Mouse (Mus musculus): Measurements from ENCODE around the gene 3110082I17Rik. TPM values are rescaled to one million over a fixed set of nuclear protein-coding genes. Genes with fewer than 3 reads are reported as not detected.

Gene 3110082I17Rik
- polyA plus RNA-seq, 1 experiment from 2014 or later = 19.7 TPM

DNA sequence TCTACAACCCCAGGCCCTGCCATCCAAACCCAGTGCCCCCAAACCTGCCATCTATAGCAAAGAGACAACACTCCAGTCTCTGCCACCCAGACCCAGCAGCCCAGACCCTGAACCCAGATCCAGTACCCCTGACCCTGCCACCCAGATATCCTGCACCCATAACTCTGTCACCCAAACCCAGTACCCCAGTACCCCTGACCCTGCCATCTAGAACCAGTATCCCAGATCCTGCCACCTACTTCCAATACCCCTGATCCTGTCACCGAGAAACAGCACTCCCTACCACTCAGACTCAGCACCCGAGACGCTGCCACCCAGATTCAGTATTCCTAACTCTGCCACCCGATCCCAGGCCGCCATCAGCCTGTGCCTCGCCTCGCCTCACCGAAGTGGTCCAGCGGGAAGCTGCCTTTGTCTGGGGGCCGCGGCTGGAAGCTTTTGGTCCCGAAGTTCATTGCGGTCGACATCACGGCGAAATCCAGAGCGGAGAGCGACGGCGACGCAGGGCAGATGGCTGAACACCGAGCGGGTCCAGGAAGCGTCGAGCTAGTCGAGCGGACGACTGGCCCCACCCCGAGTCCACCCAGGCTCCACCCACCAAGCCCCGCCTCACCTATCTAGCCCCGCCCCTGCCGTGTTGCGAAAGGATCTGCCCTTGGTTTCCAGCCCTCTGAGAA, 115.5 kb downstream of the 3110082I17Rik start:
- Histone ChIP-seq H3K9ac (ENCODE audit: low read length) (peak overlapping the region; percentile 87), H3K27me3 (ENCODE audit: control insufficient read depth, insufficient read depth, low read length) (no peaks in the 10 kb centered on the region), H3K4me3 (ENCODE audit: low read depth, low read length) (peak overlapping the region; percentile 91), H3K4me2 (replicated peaks; ENCODE audit: low read depth) (peak overlapping the region; percentile 95), H3K36me3 (ENCODE audit: control insufficient read depth, insufficient read depth, low read length) (peaks cover 9% of the 10 kb centered on the region; the same call in 1 of the 2 replicates), H3K4me1 (replicated peaks; ENCODE audit: control insufficient read depth, insufficient read depth) (peaks cover 6% of the 10 kb centered on the region; the same call in 1 of the 2 replicates), H3K27ac (replicated peaks) (peak overlapping the region; percentile 87), H3K9me3 (ENCODE audit: control insufficient read depth, low read length) (no peaks in the 10 kb centered on the region)
- DNase-seq (ENCODE audit: low spot score) (peak; percentile 98), ATAC-seq (ENCODE audit: low FRiP score, low TSS enrichment) (peak; percentile 89)
- under 1% methylated on average over 33 of the region's 33 CpGs for WGBS
- TF ChIP-seq CTCF (IDR thresholded peaks at IDR 0.05; ENCODE audit: low read depth) (no peak), EP300 (optimal IDR thresholded peaks at IDR 0.05) (no peak)

DNA sequence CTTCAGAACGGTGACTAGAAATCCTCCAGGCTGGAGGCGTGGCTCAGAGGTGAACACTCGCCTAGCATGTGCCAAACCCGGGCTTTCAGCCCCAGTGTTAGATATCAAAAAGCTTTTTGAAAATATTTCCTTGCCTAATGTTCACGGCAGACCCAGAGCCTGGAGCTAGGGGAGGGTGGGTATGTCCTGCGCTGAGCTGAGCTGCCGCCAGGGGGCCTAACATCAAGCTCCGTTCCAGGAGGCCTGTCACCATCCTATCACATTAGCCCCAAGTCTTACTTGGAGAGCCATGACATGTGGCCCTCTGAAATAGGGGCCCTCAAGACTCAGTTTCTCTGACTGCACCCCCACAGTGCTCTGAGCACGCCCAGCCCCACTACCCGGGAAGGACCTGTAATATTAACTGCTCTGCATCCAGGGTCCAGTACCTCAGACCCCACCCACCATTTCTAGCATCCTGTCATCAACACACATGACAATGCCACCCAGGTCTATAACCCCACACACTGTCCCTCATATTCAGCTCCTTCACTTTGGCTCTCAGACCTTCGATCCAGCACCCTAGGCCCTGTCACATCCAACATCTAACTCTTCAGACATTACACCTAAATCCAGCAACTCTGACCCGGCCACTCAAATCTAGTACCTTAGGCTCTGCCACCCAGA, 116.2 kb downstream of the 3110082I17Rik start:
- DNase-seq (ENCODE audit: low spot score) = peak; percentile 87
- 3% methylated on average over 12 of the region's 12 CpGs for WGBS
- ATAC-seq (ENCODE audit: low FRiP score, low TSS enrichment) = peak; percentile 72
- Histone ChIP-seq H3K4me2 (replicated peaks; ENCODE audit: low read depth) (peak overlapping the region; percentile 95), H3K4me1 (replicated peaks; ENCODE audit: control insufficient read depth, insufficient read depth) (peaks cover 6% of the 10 kb centered on the region; the same call in 1 of the 2 replicates), H3K36me3 (ENCODE audit: control insufficient read depth, insufficient read depth, low read length) (peaks cover 10% of the 10 kb centered on the region; the same call in 1 of the 2 replicates), H3K27me3 (ENCODE audit: control insufficient read depth, insufficient read depth, low read length) (no peaks in the 10 kb centered on the region), H3K4me3 (ENCODE audit: low read depth, low read length) (peak overlapping the region; percentile 91), H3K9ac (ENCODE audit: low read length) (peak overlapping the region; percentile 87), H3K9me3 (ENCODE audit: control insufficient read depth, low read length) (no peaks in the 10 kb centered on the region), H3K27ac (replicated peaks) (peak overlapping the region; percentile 87)
- peak; percentile 88 for TF ChIP-seq CTCF (IDR thresholded peaks at IDR 0.05; ENCODE audit: low read depth)
- no peak for TF ChIP-seq EP300 (optimal IDR thresholded peaks at IDR 0.05)

DNA sequence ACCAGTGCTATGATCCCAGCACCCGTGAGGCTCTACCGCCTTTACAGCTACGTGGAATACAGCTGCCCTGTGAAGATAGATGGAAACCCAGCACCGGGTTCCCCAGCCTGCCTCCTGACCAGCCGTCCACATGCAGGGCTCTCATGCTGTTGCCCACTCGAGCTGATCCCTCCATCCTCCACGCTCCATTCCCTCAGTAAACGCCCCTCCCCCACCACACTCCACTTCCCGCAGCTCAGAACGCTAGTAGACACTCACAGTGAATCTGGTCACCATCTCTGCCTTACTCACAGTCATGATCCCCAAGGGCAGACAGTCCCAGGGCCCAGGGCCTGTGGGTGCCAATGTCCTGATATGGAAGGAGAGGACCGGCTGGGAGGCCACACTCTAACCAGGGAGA, 121.4 kb downstream of the 3110082I17Rik start:
- peaks cover 19% of the 10 kb centered on the region for H3K36me3 ChIP-seq (ENCODE audit: control insufficient read depth, insufficient read depth, low read length)
- TF ChIP-seq CTCF (IDR thresholded peaks at IDR 0.05; ENCODE audit: low read depth) = no peak
- TF ChIP-seq EP300 (optimal IDR thresholded peaks at IDR 0.05) = no peak
- DNase-seq (ENCODE audit: low spot score) = no peak
- H3K4me3 ChIP-seq (ENCODE audit: low read depth, low read length) = no peak overlapping the region
- H3K27ac ChIP-seq (replicated peaks) = no peak overlapping the region
- H3K9ac ChIP-seq (ENCODE audit: low read length) = no peak overlapping the region
- no peak overlapping the region for H3K4me2 ChIP-seq (replicated peaks; ENCODE audit: low read depth)
- no peaks in the 10 kb centered on the region for H3K27me3 ChIP-seq (ENCODE audit: control insufficient read depth, insufficient read depth, low read length)
- no peaks in the 10 kb centered on the region for H3K4me1 ChIP-seq (replicated peaks; ENCODE audit: control insufficient read depth, insufficient read depth)
- no peak for ATAC-seq (ENCODE audit: low FRiP score, low TSS enrichment)
- H3K9me3 ChIP-seq (ENCODE audit: control insufficient read depth, low read length) = no peaks in the 10 kb centered on the region
- WGBS = 78% methylated on average over 11 of the region's 11 CpGs

DNA sequence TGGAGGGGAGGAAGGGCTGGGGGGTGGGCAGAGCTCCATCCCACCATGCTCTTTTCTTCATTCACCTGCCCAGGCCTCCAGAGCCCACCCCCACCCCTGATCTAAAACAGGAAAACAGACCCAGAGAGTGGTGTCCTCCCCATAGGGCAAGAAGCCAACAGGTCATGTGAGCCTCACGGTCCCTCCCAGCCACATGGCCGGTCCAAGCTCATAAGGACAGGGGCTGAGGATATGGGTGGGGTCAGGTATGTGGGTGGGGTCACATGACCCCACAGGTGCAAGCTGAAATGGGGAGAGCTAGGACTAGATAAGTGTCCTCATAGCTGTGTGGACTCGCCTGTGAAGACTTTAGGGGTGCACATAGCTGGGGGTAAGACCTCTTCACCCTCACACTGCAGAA, 121.9 kb downstream of the 3110082I17Rik start:
- H3K4me3 ChIP-seq (ENCODE audit: low read depth, low read length) = no peak overlapping the region
- H3K27ac ChIP-seq (replicated peaks) = no peak overlapping the region
- TF ChIP-seq EP300 (optimal IDR thresholded peaks at IDR 0.05) = no peak
- H3K9ac ChIP-seq (ENCODE audit: low read length) = no peak overlapping the region
- no peaks in the 10 kb centered on the region for H3K27me3 ChIP-seq (ENCODE audit: control insufficient read depth, insufficient read depth, low read length)
- DNase-seq (ENCODE audit: low spot score) (peak; percentile 44), ATAC-seq (ENCODE audit: low FRiP score, low TSS enrichment) (0 out of 2 replicates have a peak, but pooled peaks have one; percentile 2)
- 70% methylated on average over 3 of the region's 3 CpGs for WGBS
- H3K36me3 ChIP-seq (ENCODE audit: control insufficient read depth, insufficient read depth, low read length) = peaks cover 19% of the 10 kb centered on the region
- H3K4me1 ChIP-seq (replicated peaks; ENCODE audit: control insufficient read depth, insufficient read depth) = no peaks in the 10 kb centered on the region
- H3K9me3 ChIP-seq (ENCODE audit: control insufficient read depth, low read length) = no peaks in the 10 kb centered on the region
- no peak overlapping the region for H3K4me2 ChIP-seq (replicated peaks; ENCODE audit: low read depth)

DNA sequence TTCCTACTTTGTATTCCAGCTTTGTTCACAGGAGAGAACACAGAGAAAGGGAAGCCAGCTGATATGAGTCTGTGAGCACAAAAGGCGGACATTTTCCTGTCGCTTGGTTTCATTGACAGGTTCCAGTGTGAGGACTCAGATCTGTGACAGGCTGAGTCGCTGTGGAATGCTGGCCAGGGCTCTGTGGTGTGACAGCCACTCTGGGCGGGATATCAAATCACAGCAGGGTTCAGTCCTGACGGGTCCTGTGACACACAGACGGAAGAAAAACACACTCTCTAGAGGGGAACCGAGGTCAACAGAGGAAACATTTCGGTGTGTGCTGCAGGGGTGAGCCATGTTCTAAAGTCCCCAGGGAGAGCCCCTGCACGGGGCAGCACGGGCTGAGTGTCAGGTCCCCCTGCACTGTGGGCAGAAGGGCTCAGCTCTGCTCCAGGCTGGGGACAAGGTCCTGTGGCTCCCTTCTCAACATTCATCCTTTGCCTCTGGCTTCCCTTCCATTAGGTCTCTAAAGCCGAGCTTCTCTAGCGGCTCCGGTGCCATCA, 122.4 kb downstream of the 3110082I17Rik start:
- Histone ChIP-seq H3K4me1 (replicated peaks; ENCODE audit: control insufficient read depth, insufficient read depth) (no peaks in the 10 kb centered on the region), H3K4me3 (ENCODE audit: low read depth, low read length) (no peak overlapping the region), H3K36me3 (ENCODE audit: control insufficient read depth, insufficient read depth, low read length) (peaks cover 19% of the 10 kb centered on the region), H3K9ac (ENCODE audit: low read length) (no peak overlapping the region), H3K4me2 (replicated peaks; ENCODE audit: low read depth) (no peak overlapping the region), H3K27ac (replicated peaks) (no peak overlapping the region), H3K27me3 (ENCODE audit: control insufficient read depth, insufficient read depth, low read length) (no peaks in the 10 kb centered on the region), H3K9me3 (ENCODE audit: control insufficient read depth, low read length) (no peaks in the 10 kb centered on the region)
- no peak for DNase-seq (ENCODE audit: low spot score)
- TF ChIP-seq CTCF (IDR thresholded peaks at IDR 0.05; ENCODE audit: low read depth) (no peak), EP300 (optimal IDR thresholded peaks at IDR 0.05) (no peak)
- ATAC-seq (ENCODE audit: low FRiP score, low TSS enrichment) = peak; percentile 24
- WGBS = 69% methylated on average over 13 of the region's 13 CpGs

DNA sequence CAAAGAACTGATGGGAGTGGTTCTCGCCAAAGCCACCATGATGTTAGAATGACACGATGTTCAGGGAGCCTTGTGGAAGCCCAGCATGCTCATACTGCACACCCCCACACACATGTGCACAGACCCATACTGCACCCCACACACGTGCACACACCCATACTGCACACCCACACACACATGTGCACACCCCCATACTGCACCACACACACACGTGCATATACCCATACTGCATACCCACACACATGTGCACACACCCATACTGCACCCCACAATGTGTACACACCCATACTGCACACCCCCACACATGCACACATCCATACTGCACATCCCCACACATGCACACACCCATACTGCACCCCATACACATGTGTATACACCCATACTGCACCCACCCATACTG, 124.7 kb downstream of the 3110082I17Rik start:
- 91% methylated on average over 4 of the region's 4 CpGs for WGBS
- H3K9ac ChIP-seq (ENCODE audit: low read length) = no peak overlapping the region
- peaks cover 10% of the 10 kb centered on the region for H3K36me3 ChIP-seq (ENCODE audit: control insufficient read depth, insufficient read depth, low read length)
- H3K27ac ChIP-seq (replicated peaks) = no peak overlapping the region
- DNase-seq (ENCODE audit: low spot score) = no peak
- no peaks in the 10 kb centered on the region for H3K4me1 ChIP-seq (replicated peaks; ENCODE audit: control insufficient read depth, insufficient read depth)
- no peak for ATAC-seq (ENCODE audit: low FRiP score, low TSS enrichment)
- H3K27me3 ChIP-seq (ENCODE audit: control insufficient read depth, insufficient read depth, low read length) = no peaks in the 10 kb centered on the region
- H3K4me3 ChIP-seq (ENCODE audit: low read depth, low read length) = no peak overlapping the region
- no peaks in the 10 kb centered on the region for H3K9me3 ChIP-seq (ENCODE audit: control insufficient read depth, low read length)
- no peak overlapping the region for H3K4me2 ChIP-seq (replicated peaks; ENCODE audit: low read depth)
- TF ChIP-seq EP300 (optimal IDR thresholded peaks at IDR 0.05) (no peak), CTCF (IDR thresholded peaks at IDR 0.05; ENCODE audit: low read depth) (no peak)

Data from stomach, postnatal 0 days (tissue).